Mouse (Mus musculus) neutrophil, adult 5-6 weeks (primary cell): ENCODE measurements around the gene Fam160a2. TPM values are rescaled to one million over a fixed set of nuclear protein-coding genes. Genes with fewer than 3 reads are reported as not detected.

Experiments used
- ATAC-seq: fragments of 151-379, 151-347 bp; 2 replicates; pipeline ENCODE4 v1.8.0; 2017; ENCODE audit warnings: mild to moderate bottlenecking, moderate TSS enrichment; ENCODE audit not compliant: insufficient number of reproducible peaks, poor library complexity, low FRiP score, severe bottlenecking; ENCODE audit errors: extremely low read depth
- total RNA-seq: library from RNA; stranded (forward); fragments of 200-1000 nt; gene quantifications from 2 replicates; pipeline ENCODE4 v1.2.3, GENCODE M21; 2017

Fam160a2 gene
- total RNA-seq, result 57.8 and 59.1 TPM in 2 replicates

DNA sequence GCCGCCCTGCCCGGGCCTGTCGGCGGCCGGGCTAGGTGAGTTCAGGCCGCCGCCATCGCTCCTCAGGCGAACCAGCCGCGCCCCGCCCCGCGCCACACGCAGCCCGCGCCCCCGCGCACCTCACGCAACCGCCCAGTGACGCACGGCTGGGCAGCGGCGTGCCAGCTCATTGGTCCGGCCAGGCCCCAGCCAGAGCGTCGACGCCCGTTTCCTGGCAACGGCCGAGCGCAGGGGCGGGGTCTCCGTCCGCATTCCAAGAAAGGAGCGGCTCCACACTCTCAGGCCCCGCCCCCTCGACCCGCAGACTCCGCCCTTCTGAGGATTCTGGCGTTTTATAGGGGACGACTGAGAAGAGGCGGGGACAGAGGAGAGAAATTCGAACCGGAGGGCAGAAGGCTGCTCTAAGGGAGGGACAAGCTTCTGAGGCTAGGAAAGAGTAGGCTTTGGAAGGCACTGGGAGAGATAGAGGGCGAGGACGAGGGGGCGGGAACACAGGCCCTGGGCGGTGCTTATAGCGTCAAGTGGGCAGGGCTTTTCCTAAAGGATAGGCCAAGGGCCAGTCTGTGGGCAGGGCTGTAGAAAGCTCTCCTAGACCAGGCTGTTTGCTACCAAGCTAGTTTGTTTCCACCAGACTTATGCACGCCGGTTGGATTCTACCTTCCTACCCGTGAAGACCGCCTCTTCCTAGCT is at the start of gene Fam160a2:
TSS of gene Fam160a2 (minus strand) at position 120 of the 690 bp plus-strand sequence.
- ATAC-seq, result peak; percentile 90

GRCm38 (mm10) chr7:105445076-105445475 is 45.2 kb upstream of the Fam160a2 start:
- ATAC-seq, result no peak

GRCm38 (mm10) chr7:105441426-105441825 is 41.6 kb upstream of the Fam160a2 start:
- ATAC-seq, result no peak

- no peak for ATAC-seq
Observed at GRCm38 (mm10) chr7:105437979-105438772, 38.3 kb upstream of the Fam160a2 start.

GRCm38 (mm10) chr7:105434798-105435197 is 34.9 kb upstream of the Fam160a2 start:
- no peak for ATAC-seq

- ATAC-seq, result no peak
Observed at GRCm38 (mm10) chr7:105433859-105434258, 34.0 kb upstream of the Fam160a2 start.

DNA sequence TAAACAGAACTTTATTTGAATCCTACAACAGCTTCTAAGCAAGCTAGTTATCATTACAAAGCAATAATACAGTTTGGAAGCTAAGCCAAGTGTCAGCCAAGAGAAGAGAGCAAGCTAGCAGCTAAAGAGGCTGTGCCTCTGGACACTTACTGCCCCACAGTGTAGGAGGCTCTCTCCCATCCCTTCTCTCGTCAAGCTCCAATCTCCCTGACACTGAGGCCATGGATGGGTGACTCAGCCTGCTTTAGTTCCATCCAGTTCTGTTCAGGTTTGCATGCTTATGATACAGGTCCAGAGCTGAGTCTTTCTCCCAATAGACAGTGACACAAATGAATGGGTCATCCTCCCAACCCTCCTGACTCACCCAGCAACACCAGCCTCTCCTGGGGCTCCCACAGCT is 32.2 kb upstream of the Fam160a2 start:
- no peak for ATAC-seq

- no peak for ATAC-seq
Observed at GRCm38 (mm10) chr7:105426051-105426450, 26.2 kb upstream of the Fam160a2 start.

DNA sequence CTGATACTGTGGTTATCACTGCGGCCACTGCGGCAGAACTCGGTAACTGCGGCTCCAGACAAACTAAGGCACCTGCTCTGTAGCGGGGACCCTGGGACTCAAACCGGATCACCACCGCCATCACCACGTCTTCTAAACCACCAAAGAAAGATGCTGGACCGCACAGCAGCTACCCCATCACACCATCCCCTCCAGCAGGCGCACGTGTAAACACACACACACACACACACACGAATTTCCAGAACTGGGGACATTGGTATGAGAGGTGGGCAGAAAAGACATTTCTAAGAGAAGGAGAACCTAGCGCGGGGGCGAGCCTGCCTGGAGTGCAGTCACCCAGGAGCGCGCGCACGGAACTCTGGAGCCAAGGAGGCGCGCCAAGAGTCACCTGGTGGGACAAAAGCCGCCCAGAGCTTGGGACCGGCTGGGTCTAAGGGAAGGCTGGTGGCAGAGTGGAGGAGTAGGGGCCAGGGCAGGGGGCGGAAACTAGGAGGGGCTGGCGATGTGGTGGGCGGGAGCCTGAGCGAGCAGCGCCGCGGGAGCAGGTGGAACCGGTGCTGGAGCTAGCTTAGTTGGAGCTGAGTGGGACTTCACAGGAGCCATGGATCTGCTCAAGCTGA is 25.7 kb upstream of the Fam160a2 start, which contains the start of gene Cckbr:
TSS of gene Cckbr (plus strand) at position 308 of the 620 bp plus-strand sequence.
- ATAC-seq, result no peak

- ATAC-seq, result no peak
Observed at GRCm38 (mm10) chr7:105424368-105424767, 24.5 kb upstream of the Fam160a2 start.

DNA sequence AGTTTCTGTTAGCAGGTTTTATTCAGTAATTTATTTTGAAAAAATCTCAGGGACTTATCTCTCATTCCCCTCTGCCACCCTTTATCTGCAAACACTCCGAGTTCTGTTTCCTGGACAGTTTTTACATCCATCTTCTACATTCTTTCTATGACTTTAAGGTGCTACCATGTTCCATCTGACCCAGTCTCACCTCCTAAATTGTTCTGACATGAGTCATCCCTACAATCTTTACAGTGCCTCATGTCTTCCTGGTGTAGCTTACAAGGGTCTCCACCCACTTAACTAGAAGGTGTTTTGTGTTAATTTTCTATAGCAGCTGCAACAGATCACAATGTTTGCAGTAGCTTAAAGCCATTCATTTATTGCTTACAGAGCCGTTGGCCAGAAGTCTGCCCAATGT is 21.0 kb upstream of the Fam160a2 start:
- ATAC-seq, result no peak

- ATAC-seq, result no peak
Observed at GRCm38 (mm10) chr7:105418106-105418505, 18.3 kb upstream of the Fam160a2 start.

DNA sequence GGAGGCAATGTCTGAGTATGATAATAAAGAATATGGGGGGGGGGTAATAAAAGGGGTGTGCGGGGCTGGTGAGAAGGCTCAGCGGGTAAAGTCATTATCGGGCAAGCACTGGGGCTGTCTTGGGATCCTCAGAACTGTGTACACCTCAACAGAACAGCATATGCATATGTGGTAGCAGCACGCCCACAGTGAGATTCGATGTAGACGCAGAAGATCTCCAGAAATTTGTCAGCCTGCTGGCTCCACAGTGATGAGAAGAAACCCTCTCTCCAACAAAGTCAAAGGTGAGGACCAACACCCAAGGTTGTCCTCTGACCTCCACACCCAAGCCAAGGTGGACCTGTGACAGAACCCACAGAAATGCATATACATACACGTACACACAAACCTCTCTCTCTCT is 16.7 kb upstream of the Fam160a2 start:
- no peak for ATAC-seq

- ATAC-seq, result no peak
Observed at GRCm38 (mm10) chr7:105414385-105414784, 14.5 kb upstream of the Fam160a2 start.

DNA sequence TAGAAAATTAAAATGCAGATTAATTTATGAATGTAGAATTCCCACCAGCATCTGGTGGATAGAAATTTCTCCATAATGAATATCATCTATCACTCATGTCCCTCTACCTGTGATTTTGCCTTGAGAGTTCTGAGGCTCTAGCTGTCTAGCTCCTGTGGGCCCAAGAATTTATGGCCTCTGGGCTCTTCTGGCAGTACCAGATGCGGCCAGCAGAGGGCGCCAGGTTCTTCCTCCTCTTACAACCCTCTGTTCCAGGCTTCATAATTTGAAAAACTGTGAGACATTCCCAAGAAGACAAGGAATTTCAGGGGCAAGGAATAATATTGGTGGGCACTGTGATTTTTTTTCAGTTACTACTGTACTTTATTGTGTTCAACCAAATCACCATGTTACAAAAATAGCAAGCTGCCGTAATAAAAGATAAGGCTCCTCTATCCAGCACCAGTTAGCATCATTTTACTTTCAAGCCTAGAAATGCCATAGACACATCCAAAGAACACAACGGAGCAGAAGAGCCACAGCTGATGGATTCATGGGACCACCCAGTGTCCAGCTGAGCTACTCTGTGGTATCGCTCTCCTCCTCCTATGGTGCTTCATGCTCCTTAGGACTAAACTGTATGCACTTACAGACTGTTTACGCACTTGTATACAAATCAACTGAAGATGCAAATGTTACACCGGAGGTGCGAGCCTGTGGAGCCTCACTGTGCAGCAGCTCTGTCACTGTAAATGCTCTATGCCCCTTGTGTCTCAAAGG is 12.2 kb upstream of the Fam160a2 start:
- peak; percentile 72 for ATAC-seq

GRCm38 (mm10) chr7:105406322-105406721 is 6.5 kb upstream of the Fam160a2 start:
- ATAC-seq, result no peak

DNA sequence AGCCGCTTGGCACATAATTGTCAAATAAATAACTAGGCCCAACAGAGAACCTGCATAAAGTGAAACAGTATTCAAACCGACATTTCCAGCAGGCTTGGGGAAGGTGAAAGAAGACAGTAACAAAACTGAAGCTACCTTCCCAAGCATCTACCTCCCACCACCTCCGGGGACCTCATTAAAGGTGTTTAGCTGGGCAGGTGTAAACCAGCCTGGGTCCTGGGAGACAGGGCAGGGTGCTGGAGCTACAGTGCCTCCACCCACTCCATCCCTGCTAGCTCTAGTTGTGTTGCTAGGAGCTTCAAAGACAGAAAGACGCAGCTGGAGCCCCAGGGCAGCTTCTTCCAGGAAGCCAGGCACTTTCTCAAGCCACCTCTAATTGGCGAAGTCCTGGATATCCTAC is 4.4 kb upstream of the Fam160a2 start, which contains the start of gene Cnga4:
TSS of gene Cnga4 (plus strand) at position 301 of the 400 bp plus-strand sequence.
- ATAC-seq, result no peak

GRCm38 (mm10) chr7:105399058-105399934 is 558 bp downstream of the Fam160a2 start:
- peak; percentile 34; the same call in 1 of the 2 replicates for ATAC-seq
